Mouse (Mus musculus): ENCODE results near the gene Slc5a2.

- TF ChIP-seq CTCF (IDR thresholded peaks at IDR 0.05; ENCODE audit: control insufficient read depth, insufficient read depth, insufficient replicate concordance, low read depth, low read length): no peak
- no peak for TF ChIP-seq POLR2A (IDR thresholded peaks at IDR 0.05; ENCODE audit: control insufficient read depth, low read depth, low read length)
Observed at GRCm38 (mm10) chr7:128270431-128270850, 5.0 kb downstream of the Slc5a2 start.
